Mouse (Mus musculus): ENCODE results near the gene Nxnl1.
A peak's percentile ranks its signal among the peaks of the same experiment; 100 is the strongest.

DNA sequence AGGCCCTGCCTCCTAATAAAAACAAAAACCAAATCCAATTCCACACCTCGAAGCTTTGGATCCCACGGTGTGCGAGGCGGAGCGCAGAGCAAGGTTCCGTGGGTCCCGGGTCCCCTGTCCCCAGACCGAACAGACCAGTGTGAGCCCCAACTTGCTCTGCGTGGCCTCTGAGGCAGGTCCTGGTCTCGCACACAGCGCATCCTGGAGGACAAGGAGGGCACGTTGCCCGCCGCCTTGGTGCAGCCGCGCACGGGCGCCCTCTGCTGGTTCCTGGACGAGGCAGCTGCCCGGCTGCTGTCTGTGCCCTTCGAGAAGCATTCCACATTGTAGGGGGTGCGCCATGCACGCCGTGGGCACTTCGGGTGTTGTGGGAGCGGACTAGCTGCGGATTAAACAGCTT lies 29.5 kb upstream of the Nxnl1 start:
- TF ChIP-seq CTCF (IDR thresholded peaks at IDR 0.05) (peak; percentile 100), EP300 (IDR thresholded peaks at IDR 0.05) (no peak)

Measured in lung, postnatal 0 days (tissue).